Mouse (Mus musculus) embryo, embryonic 11.5 days (tissue): ENCODE results near the gene Bcap29.
"Not testable (repeated sequence)": the region's sequence is repeated elsewhere in the genome, so short reads cannot be mapped to it uniquely, and the experiment has no call there.

ENCODE experiments used
- DNase-seq: peaks from one replicate; pipeline ENCODE4 v3.0.0-alpha.2; 2012; ENCODE audit warnings: low read depth, low spot score

The Bcap29 gene

GRCm38 (mm10) chr12:31580634-31581318 is 53.7 kb downstream of the Bcap29 start:
- peak; percentile 9 for DNase-seq

- DNase-seq, result no peak
These were observed 55.6 kb downstream of the Bcap29 start for GRCm38 (mm10) chr12:31578691-31579476.

- DNase-seq, result no peak
These were observed 60.0 kb downstream of the Bcap29 start for GRCm38 (mm10) chr12:31574506-31574905.

GRCm38 (mm10) chr12:31569784-31570183 is 64.7 kb downstream of the Bcap29 start:
- DNase-seq, result no peak

GRCm38 (mm10) chr12:31568661-31569060 is 65.8 kb downstream of the Bcap29 start:
- no peak for DNase-seq

- DNase-seq, result not testable (repeated sequence)
These were observed 66.9 kb downstream of the Bcap29 start for GRCm38 (mm10) chr12:31567535-31567934.

GRCm38 (mm10) chr12:31560712-31561111 is 73.7 kb downstream of the Bcap29 start:
- DNase-seq, result no peak

GRCm38 (mm10) chr12:31560002-31560401 is 74.5 kb downstream of the Bcap29 start:
- DNase-seq, result no peak

- DNase-seq, result no peak
These were observed 80.1 kb downstream of the Bcap29 start for GRCm38 (mm10) chr12:31554371-31554770.

GRCm38 (mm10) chr12:31551252-31551651 is 83.2 kb downstream of the Bcap29 start:
- no peak for DNase-seq

- DNase-seq, result no peak
These were observed 88.4 kb downstream of the Bcap29 start for GRCm38 (mm10) chr12:31546061-31546460.

GRCm38 (mm10) chr12:31545219-31545618 is 89.2 kb downstream of the Bcap29 start:
- DNase-seq, result no peak

GRCm38 (mm10) chr12:31541541-31541940 is 92.9 kb downstream of the Bcap29 start:
- no peak for DNase-seq
